Mouse (Mus musculus) embryonic facial prominence, embryonic 13.5 days (tissue): ENCODE measurements around the gene Pld3. TPM values are rescaled to one million over a fixed set of nuclear protein-coding genes. Genes with fewer than 3 reads are reported as not detected.
"Not testable (repeated sequence)": the region's sequence is repeated elsewhere in the genome, so short reads cannot be mapped to it uniquely, and the experiment has no call there.

Experiments used
- ATAC-seq: fragments of 200-750 bp; cut with Nextera tagmentation; 2 replicates; pipeline ENCODE4 v1.8.0; 2017; ENCODE audit warnings: low read depth; ENCODE audit not compliant: insufficient number of reproducible peaks, insufficient read depth, low FRiP score, low TSS enrichment
- H3K27ac ChIP-seq: fragments of 300-500 bp; sonication (generic); 2 replicates; pipeline ENCODE4 v1.5.1; 2015; ENCODE audit warnings: moderate library complexity, mild to moderate bottlenecking, inconsistent platforms
- H3K27me3 ChIP-seq: fragments of 300-500 bp; sonication (generic); 2 replicates; pipeline ENCODE4 v1.6.1; 2015; ENCODE audit warnings: mild to moderate bottlenecking, inconsistent platforms
- H3K36me3 ChIP-seq: fragments of 300-500 bp; sonication (generic); 2 replicates; pipeline ENCODE4 v1.6.1; 2015; ENCODE audit warnings: mild to moderate bottlenecking, inconsistent platforms
- H3K4me1 ChIP-seq: fragments of 300-500 bp; sonication (generic); 2 replicates; pipeline ENCODE4 v1.6.1; 2015; ENCODE audit warnings: inconsistent platforms
- H3K4me2 ChIP-seq: fragments of 300-500 bp; sonication (generic); 2 replicates; pipeline ENCODE4 v1.6.1; 2015; ENCODE audit warnings: moderate library complexity, mild to moderate bottlenecking, inconsistent platforms
- H3K4me3 ChIP-seq: fragments of 300-500 bp; sonication (generic); 2 replicates; pipeline ENCODE4 v1.5.1; 2015; ENCODE audit warnings: mild to moderate bottlenecking, inconsistent platforms
- H3K9ac ChIP-seq: fragments of 300-500 bp; sonication (generic); 2 replicates; pipeline ENCODE4 v1.6.1; 2015; ENCODE audit warnings: mild to moderate bottlenecking, inconsistent platforms
- H3K9me3 ChIP-seq: fragments of 300-500 bp; sonication (generic); 2 replicates; pipeline ENCODE4 v1.6.1; 2016; ENCODE audit warnings: inconsistent platforms
- WGBS: fragments of 180-500 bp; shearing (Covaris S2); methylation state at CpG from one replicate; pipeline ENCODE4 v1.1.7; 2015; ENCODE audit warnings: mixed read lengths; 5-methylcytosine and 5-hydroxymethylcytosine counted together
- polyA plus RNA-seq: library from polyadenylated mRNA; unstranded; fragments of >200 nt; fragmentation: Nextera tagmentation; extraction: Ambion mirVana; gene quantifications from 2 replicates; pipeline ENCODE4 v1.2.1, GENCODE M21; 2015

Gene Pld3
- polyA plus RNA-seq, 1 experiment from 2014 or later, result 76.5 TPM

DNA sequence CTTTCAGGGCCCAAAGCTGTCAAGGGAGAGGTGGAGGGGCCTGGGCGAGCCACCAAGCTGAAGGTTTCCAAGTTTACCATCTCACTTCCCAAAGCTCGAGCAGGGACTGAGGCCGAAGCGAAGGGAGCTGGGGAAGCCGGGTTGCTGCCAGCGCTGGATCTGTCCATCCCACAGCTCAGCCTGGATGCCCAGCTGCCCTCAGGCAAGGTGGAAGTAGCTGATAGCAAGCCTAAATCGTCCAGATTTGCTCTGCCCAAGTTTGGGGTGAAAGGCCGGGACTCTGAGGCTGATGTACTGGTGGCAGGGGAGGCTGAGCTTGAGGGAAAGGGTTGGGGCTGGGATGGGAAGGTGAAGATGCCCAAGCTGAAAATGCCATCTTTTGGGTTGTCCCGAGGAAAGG lies 34.7 kb downstream of the Pld3 start:
- Histone ChIP-seq H3K27ac (no peak overlapping the region), H3K9me3 (peaks cover 4% of the 10 kb centered on the region; the same call in 1 of the 2 replicates), H3K4me2 (no peak overlapping the region), H3K4me1 (no peaks in the 10 kb centered on the region), H3K9ac (no peak overlapping the region), H3K27me3 (no peaks in the 10 kb centered on the region), H3K36me3 (peaks cover 42% of the 10 kb centered on the region), H3K4me3 (no peak overlapping the region)
- WGBS, result 83% methylated on average over 9 of the region's 9 CpGs
- ATAC-seq, result no peak

DNA sequence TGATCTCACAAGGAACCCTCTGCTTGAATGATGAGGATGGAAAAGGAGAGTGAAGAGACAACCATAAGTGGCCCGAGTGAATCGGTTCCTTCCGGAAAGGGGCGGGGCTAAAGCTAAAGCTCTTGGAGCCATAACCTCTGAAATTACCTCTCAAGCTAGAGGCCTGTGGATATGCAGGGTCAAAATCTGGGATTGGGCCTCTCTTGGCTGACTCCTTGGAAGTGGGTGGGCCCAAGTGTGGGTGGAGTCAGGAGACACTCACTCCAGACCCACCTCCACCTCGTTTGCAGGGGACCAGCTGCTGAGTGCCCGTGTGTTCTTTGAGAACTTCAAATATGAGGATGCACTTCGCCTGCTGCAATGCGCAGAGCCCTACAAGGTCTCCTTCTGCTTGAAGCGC lies 38.1 kb downstream of the Pld3 start:
- no peak overlapping the region for H3K9ac ChIP-seq
- no peak overlapping the region for H3K27ac ChIP-seq
- WGBS, result 78% methylated on average over 9 of the region's 9 CpGs
- no peak for ATAC-seq
- no peak overlapping the region for H3K4me3 ChIP-seq
- no peaks in the 10 kb centered on the region for H3K4me1 ChIP-seq
- no peak overlapping the region for H3K4me2 ChIP-seq
- H3K36me3 ChIP-seq, result peaks cover 38% of the 10 kb centered on the region
- H3K27me3 ChIP-seq, result no peaks in the 10 kb centered on the region
- H3K9me3 ChIP-seq, result peaks cover 4% of the 10 kb centered on the region; the same call in 1 of the 2 replicates

DNA sequence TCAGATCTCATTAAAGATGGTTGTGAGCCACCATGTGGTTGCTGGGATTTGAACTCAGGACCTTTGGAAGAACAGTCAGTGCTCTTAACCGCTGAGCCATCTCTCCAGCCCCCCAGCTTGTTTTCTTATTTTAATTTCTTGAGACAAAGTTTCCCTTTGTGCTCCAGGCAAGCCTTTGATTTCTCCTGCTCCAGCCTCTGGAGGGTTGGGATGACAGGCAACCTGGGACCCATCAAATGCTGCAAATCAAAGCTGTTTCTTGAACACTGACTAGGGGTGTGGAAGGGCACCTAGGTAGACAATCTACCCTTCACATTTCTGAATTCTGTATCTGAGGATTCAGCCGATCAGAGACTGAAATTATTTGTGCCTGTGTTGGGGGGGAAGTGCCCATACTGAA lies 42.2 kb downstream of the Pld3 start:
- Histone ChIP-seq H3K4me1 (peaks cover 18% of the 10 kb centered on the region), H3K4me2 (no peak overlapping the region), H3K9me3 (no peaks in the 10 kb centered on the region), H3K4me3 (no peak overlapping the region), H3K36me3 (peaks cover under 1% of the 10 kb centered on the region; the same call in 1 of the 2 replicates), H3K27ac (no peak overlapping the region), H3K27me3 (no peaks in the 10 kb centered on the region), H3K9ac (no peak overlapping the region)
- 85% methylated on average over 2 of the region's 2 CpGs for WGBS
- no peak for ATAC-seq

DNA sequence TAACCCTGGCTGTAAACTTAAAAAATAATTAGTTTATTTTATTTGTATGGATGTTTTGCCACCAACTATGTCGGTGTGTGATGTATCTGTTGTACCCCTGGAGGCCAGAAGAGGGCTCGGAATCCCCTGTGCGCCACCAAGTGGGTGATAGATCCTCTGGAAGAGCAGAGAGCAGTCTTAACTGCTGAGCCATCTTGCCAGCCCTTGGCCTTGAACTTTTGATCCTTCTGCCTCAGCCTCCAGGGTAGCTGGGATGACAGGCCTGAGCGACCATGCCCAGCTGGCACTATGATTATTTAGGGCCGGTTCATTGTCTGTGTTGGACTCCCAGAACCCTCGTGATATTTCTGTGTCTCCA lies 44.4 kb downstream of the Pld3 start:
- Histone ChIP-seq H3K27me3 (no peaks in the 10 kb centered on the region), H3K9ac (peak overlapping the region; percentile 51; the same call in 1 of the 2 replicates), H3K27ac (peak overlapping the region; percentile 100), H3K4me2 (peak overlapping the region; percentile 65), H3K4me1 (peaks cover 18% of the 10 kb centered on the region), H3K4me3 (peak overlapping the region; percentile 57), H3K9me3 (no peaks in the 10 kb centered on the region), H3K36me3 (no peaks in the 10 kb centered on the region)
- ATAC-seq, result 0 out of 2 replicates have a peak, but pooled peaks have one; percentile 33
- 17% methylated on average over 6 of the region's 6 CpGs for whole genome bisulfite sequencing

DNA sequence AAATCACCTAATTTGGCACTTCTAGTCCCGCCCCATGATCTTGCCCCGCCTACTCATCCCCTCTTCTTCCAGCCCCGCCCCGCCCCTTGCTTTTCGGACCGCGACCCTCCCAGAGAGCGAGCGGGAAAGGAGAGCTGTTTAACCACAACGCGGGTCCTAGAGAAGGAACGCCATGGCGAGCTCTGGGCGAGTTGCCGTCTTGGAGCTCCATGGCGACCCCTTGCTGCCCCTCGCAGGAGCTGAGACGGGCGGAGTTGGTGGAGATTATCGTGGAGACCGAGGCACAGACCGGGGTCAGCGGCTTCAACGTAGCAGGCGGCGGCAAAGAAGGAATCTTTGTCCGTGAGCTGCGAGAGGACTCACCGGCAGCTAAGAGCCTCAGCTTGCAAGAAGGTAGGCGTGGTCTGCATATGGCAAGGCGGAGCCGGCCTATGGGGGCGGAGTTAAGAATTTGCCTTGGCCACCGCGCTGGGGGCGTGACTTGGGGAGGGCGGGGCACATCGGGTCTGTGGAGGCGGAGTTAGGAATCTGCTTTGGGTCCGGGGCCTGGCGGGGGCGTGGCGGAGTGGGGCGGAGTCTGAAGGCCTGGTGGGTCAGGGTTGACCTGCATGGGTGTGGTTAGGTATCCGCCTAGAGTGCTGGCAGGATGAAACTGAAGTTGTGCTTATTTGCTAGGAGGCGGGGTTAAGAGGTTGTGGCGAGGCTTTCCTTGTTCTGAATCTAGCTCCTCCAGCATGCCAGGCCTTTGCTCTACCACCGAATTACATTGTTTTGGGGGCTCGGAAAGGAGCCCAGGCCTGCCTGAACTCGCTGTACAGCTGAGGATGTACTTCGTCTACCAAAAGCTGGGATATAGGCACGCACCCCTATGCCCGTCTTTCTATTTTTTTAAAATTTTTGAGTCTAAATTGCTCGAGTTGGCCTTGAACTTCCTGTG lies 45.0 kb downstream of the Pld3 start:
- Histone ChIP-seq H3K4me2 (peak overlapping the region; percentile 65), H3K4me1 (peaks cover 18% of the 10 kb centered on the region), H3K36me3 (no peaks in the 10 kb centered on the region), H3K27me3 (no peaks in the 10 kb centered on the region), H3K9ac (peak overlapping the region; percentile 82), H3K4me3 (peak overlapping the region; percentile 57), H3K27ac (peak overlapping the region; percentile 100), H3K9me3 (no peaks in the 10 kb centered on the region)
- peak; percentile 89 for ATAC-seq
- WGBS, result under 1% methylated on average over 54 of the region's 54 CpGs

DNA sequence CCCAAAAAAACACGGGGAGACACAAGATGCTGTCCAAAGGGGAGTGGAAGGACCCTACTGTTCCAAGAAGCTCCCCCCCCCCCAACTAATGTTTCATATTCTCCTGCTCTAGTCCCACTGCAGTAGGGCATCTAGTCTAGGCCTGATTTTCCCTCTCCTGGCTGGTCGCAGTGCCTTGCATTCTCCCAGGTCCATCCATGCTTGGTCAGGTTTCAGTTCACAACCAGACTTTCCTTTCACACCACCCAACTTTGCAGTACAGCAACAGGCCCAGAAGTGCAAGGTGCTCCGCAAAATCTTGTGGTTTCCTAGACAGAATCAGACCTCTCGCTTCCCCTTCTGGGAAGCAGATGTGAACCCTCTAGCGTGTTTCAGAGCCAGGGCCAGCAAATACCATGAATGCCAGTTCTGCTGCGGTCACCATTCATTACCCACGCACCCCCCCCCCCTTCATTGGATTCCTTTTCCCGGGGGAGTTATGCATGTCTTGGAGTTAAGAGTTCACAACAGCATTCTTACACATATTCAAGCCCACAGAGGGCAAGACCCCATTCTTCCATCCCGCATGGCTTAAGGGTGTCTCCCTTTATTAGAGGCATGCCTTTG lies 46.1 kb downstream of the Pld3 start:
- no peak for ATAC-seq
- Histone ChIP-seq H3K4me2 (peak overlapping the region; percentile 65), H3K27ac (peak overlapping the region; percentile 100), H3K9me3 (no peaks in the 10 kb centered on the region), H3K27me3 (no peaks in the 10 kb centered on the region), H3K4me1 (peaks cover 18% of the 10 kb centered on the region), H3K9ac (0 out of 2 replicates have a peak overlapping the region, but pooled peaks have one; percentile 36), H3K4me3 (peak overlapping the region; percentile 57), H3K36me3 (no peaks in the 10 kb centered on the region)
- WGBS, result 24% methylated on average over 9 of the region's 9 CpGs

DNA sequence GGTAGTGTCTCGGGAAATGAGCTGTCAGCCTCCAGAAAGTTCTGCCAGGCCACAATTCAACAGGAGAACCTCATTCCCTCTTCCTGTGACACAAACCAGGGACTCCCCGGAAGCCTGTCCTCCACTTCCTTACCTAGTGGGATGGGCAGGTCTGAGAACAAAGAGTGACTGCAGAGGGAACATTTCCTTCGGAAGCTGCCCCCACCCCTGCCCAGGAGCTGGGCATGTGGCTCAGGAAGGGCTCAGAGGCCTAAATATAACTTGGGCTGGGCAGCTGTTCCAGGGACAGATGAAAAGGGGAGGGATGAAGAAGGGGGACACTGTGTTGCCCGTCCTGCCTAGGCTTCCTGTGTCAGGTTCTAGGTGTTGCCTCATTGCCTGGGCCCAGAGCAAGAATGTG lies 51.4 kb downstream of the Pld3 start:
- H3K9me3 ChIP-seq, result no peaks in the 10 kb centered on the region
- no peak overlapping the region for H3K4me3 ChIP-seq
- H3K4me1 ChIP-seq, result peaks cover 18% of the 10 kb centered on the region
- no peak for ATAC-seq
- no peak overlapping the region for H3K9ac ChIP-seq
- no peaks in the 10 kb centered on the region for H3K36me3 ChIP-seq
- WGBS, result 57% methylated on average over 4 of the region's 4 CpGs
- H3K27me3 ChIP-seq, result no peaks in the 10 kb centered on the region
- H3K4me2 ChIP-seq, result no peak overlapping the region
- H3K27ac ChIP-seq, result no peak overlapping the region

DNA sequence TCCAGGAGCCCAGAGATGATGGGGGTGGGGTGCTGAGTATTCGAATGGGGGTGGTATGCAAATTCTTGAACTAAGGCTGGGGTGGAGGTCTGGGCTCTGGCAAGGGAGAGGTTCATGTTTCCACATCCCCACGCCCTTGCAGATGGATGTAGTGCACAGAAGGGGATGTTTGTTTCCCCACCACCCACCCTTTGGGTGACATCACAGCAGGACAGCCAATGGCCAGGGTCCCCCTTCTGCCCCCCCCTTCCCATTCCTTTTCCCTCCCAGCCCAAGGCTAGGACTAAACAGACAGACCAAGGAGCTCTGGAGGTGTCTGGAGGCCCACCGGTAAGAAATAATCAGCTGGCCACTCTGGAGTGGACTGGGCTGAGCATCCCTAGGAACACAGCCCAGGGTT lies 54.0 kb downstream of the Pld3 start, which contains the start of gene Prx:
TSS of gene Prx (plus strand) at position 289 of the 400 bp plus-strand sequence.
- H3K27me3 ChIP-seq, result no peaks in the 10 kb centered on the region
- H3K36me3 ChIP-seq, result no peaks in the 10 kb centered on the region
- H3K4me3 ChIP-seq, result no peak within 1 kb of the TSS
- H3K9me3 ChIP-seq, result no peaks in the 10 kb centered on the region
- no peak within 1 kb of the TSS for H3K4me2 ChIP-seq
- H3K9ac ChIP-seq, result no peak within 1 kb of the TSS
- ATAC-seq, result no peak
- H3K4me1 ChIP-seq, result peaks cover 12% of the 10 kb centered on the region; the same call in 1 of the 2 replicates
- 30% methylated on average over 3 of the region's 3 CpGs for WGBS
- H3K27ac ChIP-seq, result no peak within 1 kb of the TSS

DNA sequence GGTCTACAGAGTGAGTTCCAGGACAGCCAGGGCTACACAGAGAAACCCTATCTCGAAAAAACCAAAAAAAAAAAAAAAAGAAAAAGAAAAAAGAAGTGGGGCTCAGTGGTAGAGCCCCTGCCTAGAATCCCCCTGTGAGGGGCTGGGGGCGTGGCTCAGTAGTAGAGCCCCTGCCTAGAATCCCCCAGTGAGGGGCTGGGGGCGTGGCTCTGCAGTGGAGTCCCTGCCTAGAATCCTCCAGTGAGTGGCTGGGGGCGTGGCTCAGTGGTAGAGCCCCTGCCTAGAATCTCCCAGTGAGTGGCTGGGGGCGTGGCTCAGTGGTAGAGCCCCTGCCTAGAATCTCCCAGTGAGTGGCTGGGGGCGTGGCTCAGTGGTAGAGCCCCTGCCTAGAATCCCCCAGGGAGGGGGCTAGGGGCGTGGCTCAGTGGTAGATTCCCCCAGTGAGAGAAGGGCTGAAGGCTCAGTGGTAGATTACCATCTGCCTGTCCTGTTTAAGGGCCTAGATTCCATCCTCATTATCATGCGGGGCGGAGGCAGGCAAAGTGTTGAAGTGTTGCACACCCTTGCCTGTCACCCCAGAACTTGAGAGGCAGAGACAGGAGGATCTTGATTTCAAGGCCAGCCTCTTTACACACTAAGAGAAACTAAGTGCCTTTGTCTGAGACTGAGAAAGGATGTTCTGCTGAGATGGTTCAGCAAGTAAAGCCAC lies 58.2 kb downstream of the Pld3 start:
- 89% methylated on average over 9 of the region's 9 CpGs for WGBS
- H3K9me3 ChIP-seq, result not testable (repeated sequence)

DNA sequence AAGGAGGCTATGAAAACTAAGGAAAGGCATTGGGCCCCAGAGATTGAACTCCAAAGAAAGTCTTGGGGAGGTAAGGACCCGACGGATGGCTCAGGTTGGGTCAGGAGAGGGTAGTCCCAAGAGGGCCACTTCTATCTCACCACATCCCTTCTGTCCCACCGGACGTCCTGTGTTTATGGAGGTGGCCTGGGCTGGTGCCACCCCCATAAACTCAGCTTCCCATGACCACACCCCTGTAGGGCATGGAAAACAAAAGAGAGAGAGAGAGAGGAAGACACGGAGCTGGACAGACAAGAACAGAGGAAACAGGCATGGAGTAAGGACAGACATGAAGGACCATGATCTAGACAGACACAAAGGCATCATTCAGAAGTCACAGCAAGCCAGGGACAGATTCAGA lies 59.6 kb downstream of the Pld3 start:
- ATAC-seq, result no peak
- WGBS, result 78% methylated on average over 5 of the region's 5 CpGs

More for the DNA sequence above, 58.2 kb downstream of the Pld3 start:
- H3K9ac ChIP-seq, H3K27ac ChIP-seq, H3K4me2 ChIP-seq, H3K27me3 ChIP-seq, H3K36me3 ChIP-seq, ATAC-seq, H3K4me3 ChIP-seq: not testable (repeated sequence)
- peaks cover 22% of the 10 kb centered on the region for H3K4me1 ChIP-seq

DNA sequence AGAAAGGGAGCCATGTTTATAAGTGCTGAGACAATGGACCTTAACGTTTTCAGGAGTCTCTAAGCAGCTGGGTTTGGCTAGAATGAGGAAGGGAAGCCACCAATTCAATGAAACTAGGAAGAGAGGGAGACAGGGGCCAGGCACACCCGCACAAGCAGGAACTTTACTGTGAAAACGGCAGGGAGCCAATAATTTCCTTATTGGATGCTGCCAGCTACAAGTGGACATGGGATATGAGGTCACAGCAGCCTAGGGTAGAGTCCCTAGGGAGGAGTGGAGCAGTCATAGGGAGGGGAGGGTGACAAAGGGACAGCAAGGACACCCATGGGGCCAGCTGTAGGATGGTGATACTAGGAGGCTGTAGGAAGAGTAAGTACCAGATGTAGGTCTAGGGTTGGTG lies 60.0 kb downstream of the Pld3 start:
- Histone ChIP-seq H3K9me3 (no peaks in the 10 kb centered on the region), H3K9ac (no peak overlapping the region), H3K27ac (no peak overlapping the region), H3K4me2 (no peak overlapping the region), H3K4me3 (no peak overlapping the region), H3K4me1 (peaks cover 32% of the 10 kb centered on the region), H3K36me3 (peaks cover 14% of the 10 kb centered on the region), H3K27me3 (no peaks in the 10 kb centered on the region)
- no peak for ATAC-seq
- WGBS, result 76% methylated on average over 3 of the region's 3 CpGs

More for the DNA sequence above, 59.6 kb downstream of the Pld3 start:
- Histone ChIP-seq H3K36me3 (peaks cover 14% of the 10 kb centered on the region), H3K27me3 (no peaks in the 10 kb centered on the region), H3K4me1 (peaks cover 27% of the 10 kb centered on the region), H3K27ac (no peak overlapping the region), H3K9ac (no peak overlapping the region), H3K9me3 (no peaks in the 10 kb centered on the region), H3K4me3 (no peak overlapping the region), H3K4me2 (no peak overlapping the region)
